Mouse (Mus musculus) left cerebral cortex, adult 6 months (tissue): Measurements from ENCODE around the gene Pom121. TPM values are rescaled to one million over a fixed set of nuclear protein-coding genes. Genes with fewer than 3 reads are reported as not detected.

Experiments used
- long read RNA-seq, 2 experiments: library from polyadenylated mRNA; unstranded; transcript quantifications; one replicate each; pipeline ENCODE4 v2.0.0; 2019 to 2020
- polyA plus RNA-seq: library from polyadenylated mRNA; unstranded; fragments of <200 nt; fragmentation: Nextera tagmentation; gene quantifications from 2 replicates; pipeline ENCODE4 v1.2.3, GENCODE M21; 2021

Gene Pom121
- 6.5 and 18.1 TPM in 2 replicates for polyA plus RNA-seq
- long read RNA-seq, experiment 1, partial matches to known transcripts: 28 of 31 reads
- long read RNA-seq, experiment 1, other reads (novel, unspliced or antisense): 3 of 31 reads
- long read RNA-seq, experiment 2, partial matches to known transcripts: 5 of 14 reads
- long read RNA-seq, experiment 2, other reads (novel, unspliced or antisense): 9 of 14 reads

GRCm38 (mm10) chr5:135394004-135394823, at the start of gene Pom121:
Pom121 (minus strand) TSS chr5:135394546.

DNA sequence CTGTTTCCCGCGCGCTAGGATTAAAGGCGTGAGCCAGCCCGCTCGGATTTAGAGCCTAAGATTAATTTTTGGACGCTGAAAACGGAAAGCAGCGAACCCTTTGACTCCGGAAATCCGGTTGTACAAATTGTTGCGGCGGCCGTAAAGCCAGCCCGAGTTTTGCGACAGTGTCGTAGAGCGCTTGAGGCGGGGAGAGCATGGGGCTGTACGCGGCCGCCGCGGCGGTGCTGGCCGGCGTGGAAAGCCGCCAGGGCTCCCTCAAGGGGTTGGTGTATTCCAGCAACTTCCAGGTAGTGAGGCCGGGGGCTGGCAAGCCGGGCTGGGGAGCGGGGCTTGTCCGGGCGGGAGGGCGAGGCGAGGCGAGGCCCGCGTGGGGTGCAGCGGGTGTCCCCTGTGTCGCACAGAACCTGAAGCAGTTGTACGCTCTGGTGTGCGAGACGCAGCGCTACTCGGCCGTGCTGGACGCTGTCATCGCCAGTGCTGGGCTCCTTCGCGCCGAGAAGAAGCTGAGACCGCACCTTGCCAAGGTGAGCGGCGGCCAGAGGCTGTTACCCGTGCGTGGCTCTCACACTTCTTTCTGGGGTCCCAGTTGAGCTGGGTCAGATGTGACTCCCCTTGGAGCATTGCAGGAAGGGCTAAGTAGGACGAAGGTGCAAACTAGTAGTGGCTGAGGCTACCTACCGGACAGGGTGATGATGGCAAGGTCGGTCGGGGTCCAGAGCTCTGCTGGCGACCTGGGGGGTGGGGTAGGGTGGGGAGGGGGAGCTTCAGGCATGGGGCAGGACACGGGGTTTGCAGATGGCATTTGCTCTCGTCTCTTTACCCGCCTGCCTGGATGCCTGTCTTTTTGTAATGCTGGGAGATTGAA, 24.3 kb downstream of the Pom121 start, which contains the start of gene Nsun5:
Gene Nsun5, plus strand, starts transcription at position 167 of the 868 bp plus-strand sequence.

DNA sequence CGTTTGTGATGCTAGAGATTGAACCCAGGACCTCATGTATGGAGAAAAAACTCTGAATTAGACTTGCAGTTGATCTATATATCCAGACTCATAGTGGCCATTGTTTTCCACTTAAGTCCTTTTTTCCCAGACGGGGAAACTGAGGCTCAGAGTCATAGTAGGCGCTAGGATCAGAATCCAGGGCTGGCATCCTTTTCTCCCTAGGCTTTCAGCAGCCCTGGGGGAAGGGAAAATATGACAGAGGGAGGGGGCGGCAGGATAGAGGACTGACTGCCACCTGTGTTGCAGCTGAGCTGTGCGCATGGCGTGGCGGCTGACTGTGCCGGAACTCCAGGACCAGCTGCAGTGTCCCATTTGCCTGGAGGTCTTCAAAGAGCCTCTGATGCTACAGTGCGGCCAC, 41.4 kb downstream of the Pom121 start, which contains the start of gene Trim50:
Gene Trim50, plus strand, starts transcription at position 301 of the 400 bp plus-strand sequence.

DNA sequence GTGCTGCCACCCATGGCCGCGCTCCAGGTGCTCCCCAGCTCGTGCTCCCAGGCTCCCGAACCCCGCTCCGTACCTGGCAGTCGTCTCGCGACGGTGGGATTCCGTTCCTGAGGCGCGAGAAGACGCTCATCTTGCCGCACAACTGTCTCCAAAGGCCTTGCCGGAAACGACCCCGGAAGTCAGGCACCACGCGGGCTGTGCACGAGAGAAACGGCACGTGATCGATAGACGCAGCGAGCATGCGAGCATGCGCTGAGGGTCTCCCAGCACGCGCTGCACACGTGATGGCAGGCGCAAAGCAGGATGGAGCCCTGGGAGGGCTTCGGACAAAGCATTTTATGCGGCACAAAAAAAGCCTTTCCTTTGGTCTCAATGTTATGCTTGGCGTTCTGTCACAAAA, 44.5 kb downstream of the Pom121 start, which contains the start of gene Fkbp6:
Gene Fkbp6, minus strand, starts transcription at position 183 of the 400 bp plus-strand sequence.

Other genes with a start within 250 kb of the Pom121 start
- 15.9 and 17.1 TPM in 2 replicates for gene Tbl2, start 244.9 kb downstream of the Pom121 start, polyA plus RNA-seq
- gene Bcl7b, start 226.3 kb downstream of the Pom121 start, polyA plus RNA-seq: 87.3 and 94.7 TPM in 2 replicates
- 8.8 and 11.9 TPM in 2 replicates for gene Baz1b, start 207.3 kb downstream of the Pom121 start, polyA plus RNA-seq
- 1.5 and 6.5 TPM in 2 replicates for gene Fzd9, start 143.3 kb downstream of the Pom121 start, polyA plus RNA-seq
- 0.16 TPM in 1 of 2 replicates, not detected in the other for gene Fkbp6, start 44.5 kb downstream of the Pom121 start, polyA plus RNA-seq
- not detected in 2 replicates for gene Trim50, start 41.3 kb downstream of the Pom121 start, polyA plus RNA-seq
- 8.6 and 9.3 TPM in 2 replicates for gene Nsun5, start 24.6 kb downstream of the Pom121 start, polyA plus RNA-seq
- 12.0 and 14.2 TPM in 2 replicates for gene Hip1, start 150.6 kb upstream of the Pom121 start, polyA plus RNA-seq
- not detected in 2 replicates for gene Ccl26, start 169.0 kb upstream of the Pom121 start, polyA plus RNA-seq
- gene Ccl24, start 178.5 kb upstream of the Pom121 start, polyA plus RNA-seq: 0.27 and 0.61 TPM in 2 replicates
- gene Rhbdd2, start 238.1 kb upstream of the Pom121 start, polyA plus RNA-seq: 88.5 and 90.9 TPM in 2 replicates